Mouse (Mus musculus) forebrain, embryonic 12.5 days (tissue): ENCODE data around the gene Erp29. TPM values are rescaled to one million over a fixed set of nuclear protein-coding genes. Genes with fewer than 3 reads are reported as not detected.
A peak's percentile ranks its signal among the peaks of the same experiment; 100 is the strongest.

Source experiments
- ATAC-seq: fragments of 200-750 bp; cut with Nextera tagmentation; 2 replicates; pipeline ENCODE4 v1.8.0; 2017; ENCODE audit warnings: moderate TSS enrichment; ENCODE audit not compliant: low FRiP score
- H3K27ac ChIP-seq: fragments of 300-500 bp; sonication (generic); 2 replicates; pipeline ENCODE4 v1.5.1; 2016; ENCODE audit warnings: mild to moderate bottlenecking
- H3K27me3 ChIP-seq: fragments of 300-500 bp; sonication (generic); 2 replicates; pipeline ENCODE4 v1.6.1; 2016; ENCODE audit warnings: mild to moderate bottlenecking
- H3K36me3 ChIP-seq: fragments of 300-500 bp; sonication (generic); replicated peaks from 2 replicates; pipeline ENCODE4 v1.6.1; 2016; ENCODE audit warnings: mild to moderate bottlenecking
- H3K4me1 ChIP-seq: fragments of 300-500 bp; sonication (generic); 2 replicates; pipeline ENCODE4 v1.6.1; 2016
- H3K4me2 ChIP-seq: fragments of 300-500 bp; sonication (generic); 2 replicates; pipeline ENCODE4 v1.6.1; 2016; ENCODE audit warnings: mild to moderate bottlenecking, moderate library complexity
- H3K4me3 ChIP-seq: fragments of 300-500 bp; sonication (generic); replicated peaks from 2 replicates; pipeline ENCODE4 v1.5.1; 2016; ENCODE audit warnings: mild to moderate bottlenecking
- H3K9ac ChIP-seq: fragments of 300-500 bp; sonication (generic); 2 replicates; pipeline ENCODE4 v1.6.1; 2016; ENCODE audit warnings: mild to moderate bottlenecking
- H3K9me3 ChIP-seq: fragments of 300-500 bp; sonication (generic); 2 replicates; pipeline ENCODE4 v1.6.1; 2016
- WGBS: fragments of 180-500 bp; shearing (Covaris S2); methylation state at CpG from one replicate; pipeline ENCODE4 v1.1.7; 2016; 5-methylcytosine and 5-hydroxymethylcytosine counted together
- polyA plus RNA-seq: library from polyadenylated mRNA; unstranded; fragments of >200 nt; fragmentation: Nextera tagmentation; extraction: Ambion mirVana; gene quantifications from 2 replicates; pipeline ENCODE4 v1.2.1, GENCODE M21; 2016

The Erp29 gene
- polyA plus RNA-seq, 1 experiment from 2014 or later = 115 TPM

DNA sequence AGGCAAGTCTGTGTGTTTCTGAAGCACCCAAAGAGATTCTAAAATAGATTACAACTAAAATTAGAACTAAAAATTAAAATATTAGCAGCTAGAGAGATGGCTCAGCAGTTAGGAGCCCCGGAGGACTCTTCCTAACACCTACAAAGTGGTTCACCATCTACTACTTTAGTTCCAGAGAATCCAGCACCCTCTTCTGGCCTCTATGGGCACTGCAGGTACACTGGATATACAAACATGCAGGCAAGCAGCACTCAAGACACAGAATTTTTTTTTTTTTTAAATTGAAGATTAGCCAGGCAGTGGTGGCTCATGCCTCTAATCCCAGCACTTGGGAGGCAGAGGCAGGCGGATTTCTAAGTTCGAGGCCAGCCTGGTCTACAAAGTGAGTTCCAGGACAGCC lies 8.8 kb downstream of the Erp29 start:
- no peak overlapping the region for H3K4me3 ChIP-seq
- H3K27me3 ChIP-seq = no peaks in the 10 kb centered on the region
- H3K27ac ChIP-seq = no peak overlapping the region
- H3K9me3 ChIP-seq = 0 out of 2 replicates have a peak, but pooled peaks cover 2% of the 10 kb centered on the region
- peaks cover 94% of the 10 kb centered on the region for H3K36me3 ChIP-seq
- H3K9ac ChIP-seq = no peak overlapping the region
- ATAC-seq = no peak
- no peak overlapping the region for H3K4me2 ChIP-seq
- WGBS = 91% methylated on average over 3 of the region's 3 CpGs
- H3K4me1 ChIP-seq = no peaks in the 10 kb centered on the region

DNA sequence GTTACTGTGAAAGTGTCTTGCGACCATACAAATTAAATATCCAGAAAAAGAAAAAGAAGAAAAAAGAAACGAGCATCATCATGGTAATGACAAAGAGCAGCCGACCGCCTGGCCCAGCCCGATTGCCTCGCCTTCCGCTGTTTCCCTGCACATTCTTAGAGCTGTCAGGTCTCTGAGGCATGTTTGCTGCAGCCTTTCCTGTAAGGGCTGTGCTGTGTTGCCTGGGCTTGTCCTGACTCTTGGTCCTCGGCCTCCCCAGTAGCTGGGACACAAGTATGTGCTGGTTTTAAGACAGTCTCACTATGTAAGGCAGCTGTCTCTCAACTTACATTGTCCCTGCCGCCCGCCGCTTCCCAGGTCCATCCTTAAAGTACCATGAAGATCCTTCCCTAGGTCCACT lies 13.6 kb downstream of the Erp29 start:
- H3K27me3 ChIP-seq = no peaks in the 10 kb centered on the region
- peaks cover 92% of the 10 kb centered on the region for H3K36me3 ChIP-seq
- no peaks in the 10 kb centered on the region for H3K4me1 ChIP-seq
- H3K9me3 ChIP-seq = no peaks in the 10 kb centered on the region
- no peak overlapping the region for H3K4me2 ChIP-seq
- H3K9ac ChIP-seq = no peak overlapping the region
- no peak overlapping the region for H3K4me3 ChIP-seq
- WGBS = 95% methylated on average over 11 of the region's 11 CpGs
- no peak overlapping the region for H3K27ac ChIP-seq
- no peak for ATAC-seq

DNA sequence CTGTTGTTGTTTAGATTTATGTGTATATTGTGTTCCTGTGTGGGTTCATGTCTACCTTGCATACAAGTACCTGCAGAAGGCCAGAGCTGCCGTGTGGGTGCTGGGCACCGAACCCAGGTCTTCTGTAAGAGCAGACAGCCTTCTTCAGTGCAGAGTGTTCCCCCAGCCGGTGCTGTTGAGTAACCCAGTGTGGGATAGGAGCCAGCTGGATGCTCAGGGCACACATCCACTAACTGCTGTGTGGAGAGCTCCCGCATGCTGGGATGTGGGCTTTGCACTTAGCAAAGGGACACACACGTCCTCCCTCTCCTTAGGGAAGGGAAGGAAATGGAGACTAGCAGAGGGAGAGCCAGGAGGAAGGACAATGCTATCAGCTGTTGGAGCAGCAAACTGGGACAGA lies 14.2 kb downstream of the Erp29 start:
- no peak overlapping the region for H3K4me3 ChIP-seq
- no peak overlapping the region for H3K4me2 ChIP-seq
- H3K27ac ChIP-seq = no peak overlapping the region
- peaks cover 92% of the 10 kb centered on the region for H3K36me3 ChIP-seq
- no peak overlapping the region for H3K9ac ChIP-seq
- H3K4me1 ChIP-seq = no peaks in the 10 kb centered on the region
- WGBS = 91% methylated on average over 5 of the region's 5 CpGs
- ATAC-seq = no peak
- H3K27me3 ChIP-seq = no peaks in the 10 kb centered on the region
- H3K9me3 ChIP-seq = no peaks in the 10 kb centered on the region

DNA sequence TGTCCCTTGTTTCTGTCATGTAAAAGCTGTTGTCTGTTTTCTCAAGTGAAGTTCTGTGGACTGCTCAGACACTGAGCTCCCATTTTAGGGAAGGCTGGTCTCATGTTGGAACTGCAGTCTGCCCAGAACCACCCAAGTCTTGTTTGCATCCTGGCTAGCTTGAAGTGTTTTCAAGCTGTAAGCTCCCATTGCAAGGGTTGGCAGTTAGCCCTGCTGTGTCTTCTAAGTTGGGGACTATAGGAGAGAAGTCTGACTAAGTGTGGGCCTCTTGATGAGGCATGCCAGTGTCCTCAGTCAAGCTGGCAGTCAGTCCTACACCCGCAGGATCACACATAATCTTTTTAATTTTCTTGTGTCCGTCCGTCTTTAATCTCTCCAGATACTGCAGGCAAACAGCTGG lies 23.4 kb downstream of the Erp29 start:
- ATAC-seq = no peak
- Histone ChIP-seq H3K4me1 (no peaks in the 10 kb centered on the region), H3K4me3 (no peak overlapping the region), H3K4me2 (no peak overlapping the region), H3K27ac (no peak overlapping the region), H3K27me3 (no peaks in the 10 kb centered on the region), H3K36me3 (peaks cover 98% of the 10 kb centered on the region), H3K9ac (no peak overlapping the region), H3K9me3 (no peaks in the 10 kb centered on the region)
- WGBS = 93% methylated on average over 3 of the region's 3 CpGs

DNA sequence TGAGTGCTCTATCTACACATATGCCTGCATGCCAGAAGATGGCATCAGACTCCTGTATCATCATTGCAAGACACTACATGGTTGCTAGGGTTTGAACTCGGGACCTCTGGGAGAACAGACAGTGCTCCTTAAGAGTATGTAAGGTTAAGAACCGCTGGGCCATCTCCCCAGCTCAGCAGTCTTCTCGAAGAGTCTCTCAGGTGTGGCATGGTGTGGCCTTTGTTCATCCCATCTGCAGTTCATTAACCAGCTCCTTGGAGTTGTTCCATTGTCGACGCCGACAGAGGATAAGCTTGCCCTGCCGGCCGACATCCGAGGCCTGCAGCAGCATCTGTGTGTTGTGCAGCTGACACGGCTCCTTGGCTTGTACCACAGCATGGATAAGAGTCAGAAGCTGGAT lies 29.0 kb downstream of the Erp29 start:
- no peak overlapping the region for H3K27ac ChIP-seq
- H3K9me3 ChIP-seq = no peaks in the 10 kb centered on the region
- no peak overlapping the region for H3K9ac ChIP-seq
- no peaks in the 10 kb centered on the region for H3K27me3 ChIP-seq
- H3K4me3 ChIP-seq = no peak overlapping the region
- ATAC-seq = no peak
- no peaks in the 10 kb centered on the region for H3K4me1 ChIP-seq
- H3K4me2 ChIP-seq = no peak overlapping the region
- H3K36me3 ChIP-seq = peaks cover 98% of the 10 kb centered on the region
- 91% methylated on average over 10 of the region's 10 CpGs for WGBS

DNA sequence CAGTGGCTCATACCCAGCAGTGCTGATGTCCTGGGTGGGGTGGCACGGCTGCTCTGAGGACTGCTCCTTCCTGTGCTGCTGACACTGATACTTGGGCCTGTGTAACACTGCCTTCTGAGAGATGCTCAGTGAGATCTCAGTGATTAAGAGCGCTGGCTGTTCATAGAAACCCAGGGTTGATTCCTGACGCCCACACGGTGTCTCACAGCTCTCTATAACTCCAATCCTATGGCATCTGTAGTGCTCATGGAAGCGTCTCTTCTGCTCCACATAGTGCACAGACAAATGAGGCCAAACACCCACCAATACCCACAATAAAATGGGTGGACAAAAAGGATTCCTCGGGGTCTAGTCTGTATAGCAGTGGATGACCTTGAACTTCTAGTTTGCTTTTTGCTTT lies 29.5 kb downstream of the Erp29 start:
- 92% methylated on average over 6 of the region's 6 CpGs for WGBS
- no peak overlapping the region for H3K27ac ChIP-seq

DNA sequence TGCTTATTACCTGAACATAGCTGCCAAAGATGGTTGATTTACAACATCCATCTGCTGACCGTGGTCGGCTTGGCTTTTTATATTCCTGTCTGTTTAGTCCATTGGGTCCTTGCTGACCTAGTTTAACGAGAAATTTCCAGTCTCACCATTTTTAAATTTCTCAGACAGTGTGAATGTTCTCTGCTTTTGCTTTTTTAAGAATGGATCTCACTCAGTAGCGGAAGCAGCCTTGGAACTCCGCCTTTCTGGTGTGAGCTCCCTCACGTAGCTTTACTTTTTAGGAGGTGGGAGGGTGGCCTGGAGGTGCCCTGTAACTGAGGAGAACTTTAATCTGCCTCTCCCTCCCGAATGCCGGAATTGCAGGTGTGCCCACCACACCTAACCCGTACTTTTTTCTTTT lies 31.6 kb downstream of the Erp29 start:
- ATAC-seq = no peak
- H3K27ac ChIP-seq = no peak overlapping the region
- WGBS = 92% methylated on average over 9 of the region's 9 CpGs
- no peak overlapping the region for H3K4me3 ChIP-seq
- no peaks in the 10 kb centered on the region for H3K27me3 ChIP-seq
- no peaks in the 10 kb centered on the region for H3K9me3 ChIP-seq
- H3K4me1 ChIP-seq = no peaks in the 10 kb centered on the region
- no peak overlapping the region for H3K4me2 ChIP-seq
- peaks cover 98% of the 10 kb centered on the region for H3K36me3 ChIP-seq
- no peak overlapping the region for H3K9ac ChIP-seq

More for the DNA sequence above, 29.5 kb downstream of the Erp29 start:
- Histone ChIP-seq H3K4me1 (no peaks in the 10 kb centered on the region), H3K9me3 (no peaks in the 10 kb centered on the region), H3K4me2 (no peak overlapping the region), H3K4me3 (no peak overlapping the region), H3K9ac (no peak overlapping the region), H3K27me3 (no peaks in the 10 kb centered on the region), H3K36me3 (peaks cover 98% of the 10 kb centered on the region)
- no peak for ATAC-seq

DNA sequence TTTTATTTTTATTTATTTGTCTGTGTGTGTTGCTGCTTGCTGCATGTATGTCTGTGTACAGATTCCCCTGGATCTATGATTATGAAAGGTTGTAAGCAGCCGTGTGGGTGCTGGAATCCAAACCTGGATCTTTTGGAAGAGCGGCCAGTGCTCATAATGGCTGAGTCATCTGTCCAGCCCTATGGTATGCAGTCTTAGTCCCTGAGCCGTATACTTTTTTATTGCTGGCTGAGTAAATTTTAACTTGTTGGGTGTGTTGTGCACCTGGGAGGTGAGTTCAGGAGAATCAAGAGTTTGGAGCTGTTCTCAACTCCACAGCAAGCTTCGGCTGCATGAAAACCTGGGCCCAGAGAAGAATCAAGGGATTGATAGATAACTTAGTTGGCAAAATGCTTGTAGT lies 41.3 kb downstream of the Erp29 start:
- H3K9me3 ChIP-seq = no peaks in the 10 kb centered on the region
- no peak overlapping the region for H3K4me2 ChIP-seq
- 93% methylated on average over 4 of the region's 4 CpGs for WGBS
- H3K9ac ChIP-seq = no peak overlapping the region
- H3K4me1 ChIP-seq = no peaks in the 10 kb centered on the region
- H3K36me3 ChIP-seq = peaks cover 70% of the 10 kb centered on the region
- no peak for ATAC-seq
- H3K27ac ChIP-seq = no peak overlapping the region
- H3K27me3 ChIP-seq = no peaks in the 10 kb centered on the region
- H3K4me3 ChIP-seq = no peak overlapping the region

DNA sequence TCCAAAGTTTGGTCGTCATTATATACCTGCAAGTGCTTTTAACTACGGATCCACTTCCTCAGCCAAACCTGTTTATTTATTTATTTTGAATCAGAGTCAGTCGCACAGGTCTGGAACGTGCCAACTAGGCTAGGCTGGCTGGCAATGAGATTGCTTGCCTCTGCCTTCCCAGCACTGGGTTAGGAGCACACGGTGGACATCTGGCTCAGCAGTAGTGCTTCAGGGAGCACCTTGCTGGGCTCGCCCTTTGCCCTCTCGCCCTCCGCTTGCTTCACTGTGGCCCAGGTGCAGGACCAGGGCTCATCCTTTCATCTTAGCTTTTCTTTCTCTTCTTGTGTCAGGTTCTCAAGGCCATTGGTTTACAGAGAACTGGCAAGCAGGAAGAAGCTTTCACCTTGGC lies 44.5 kb downstream of the Erp29 start:
- WGBS = 95% methylated on average over 8 of the region's 8 CpGs
- ATAC-seq = no peak
- H3K36me3 ChIP-seq = peaks cover 51% of the 10 kb centered on the region

DNA sequence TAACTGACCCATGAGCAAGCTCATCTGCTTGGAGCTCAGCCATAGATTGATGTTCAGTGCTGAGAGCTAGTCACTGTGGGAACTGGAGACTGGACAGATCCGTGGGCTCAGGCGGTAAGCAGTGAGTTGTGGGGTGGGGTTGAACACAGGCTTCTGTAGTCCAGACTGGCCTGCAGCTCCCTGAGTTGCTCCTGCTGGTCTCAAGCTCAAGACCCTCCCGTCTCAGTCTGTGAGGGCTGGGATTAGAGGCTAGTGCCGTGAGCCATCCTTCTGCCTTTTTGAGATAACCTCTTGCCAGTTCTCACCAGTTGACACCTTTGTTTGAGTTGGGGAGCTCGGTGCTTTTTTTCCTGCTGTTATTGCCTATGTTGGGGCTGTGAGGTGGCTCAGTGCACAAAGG lies 51.5 kb downstream of the Erp29 start:
- Histone ChIP-seq H3K4me3 (no peak overlapping the region), H3K4me2 (no peak overlapping the region), H3K27ac (no peak overlapping the region), H3K9me3 (no peaks in the 10 kb centered on the region), H3K4me1 (peaks cover 17% of the 10 kb centered on the region), H3K27me3 (no peaks in the 10 kb centered on the region), H3K36me3 (peaks cover 17% of the 10 kb centered on the region), H3K9ac (no peak overlapping the region)
- no peak for ATAC-seq
- 82% methylated on average over 5 of the region's 5 CpGs for WGBS

More for the DNA sequence above, 44.5 kb downstream of the Erp29 start:
- H3K4me2 ChIP-seq = no peak overlapping the region
- no peaks in the 10 kb centered on the region for H3K9me3 ChIP-seq
- no peaks in the 10 kb centered on the region for H3K4me1 ChIP-seq
- H3K9ac ChIP-seq = no peak overlapping the region
- H3K27ac ChIP-seq = no peak overlapping the region
- no peak overlapping the region for H3K4me3 ChIP-seq
- no peaks in the 10 kb centered on the region for H3K27me3 ChIP-seq

DNA sequence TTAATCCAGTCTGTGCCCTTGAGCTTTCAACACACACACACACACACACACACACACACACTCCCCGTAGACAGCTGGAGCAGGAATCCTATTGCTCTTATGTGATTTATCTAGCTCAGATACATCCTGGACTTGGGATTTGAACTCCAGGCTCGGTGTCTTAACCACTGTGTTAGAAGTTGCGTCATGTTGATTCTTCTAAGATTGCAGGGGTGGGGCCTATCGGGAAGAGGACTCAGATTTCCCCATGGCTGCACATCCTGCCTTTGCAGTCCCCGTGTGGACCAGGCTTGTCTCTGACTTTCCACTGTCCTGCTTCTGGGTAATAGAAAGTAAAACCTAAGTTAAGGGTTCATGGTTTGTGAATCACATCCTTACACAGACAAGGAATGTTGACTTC lies 52.2 kb downstream of the Erp29 start:
- Histone ChIP-seq H3K27ac (no peak overlapping the region), H3K27me3 (no peaks in the 10 kb centered on the region), H3K4me2 (no peak overlapping the region), H3K4me3 (no peak overlapping the region), H3K9ac (no peak overlapping the region), H3K9me3 (no peaks in the 10 kb centered on the region), H3K36me3 (peaks cover 14% of the 10 kb centered on the region; the same call in 1 of the 2 replicates), H3K4me1 (peaks cover 17% of the 10 kb centered on the region)
- WGBS = 81% methylated on average over 5 of the region's 5 CpGs
- ATAC-seq = no peak

DNA sequence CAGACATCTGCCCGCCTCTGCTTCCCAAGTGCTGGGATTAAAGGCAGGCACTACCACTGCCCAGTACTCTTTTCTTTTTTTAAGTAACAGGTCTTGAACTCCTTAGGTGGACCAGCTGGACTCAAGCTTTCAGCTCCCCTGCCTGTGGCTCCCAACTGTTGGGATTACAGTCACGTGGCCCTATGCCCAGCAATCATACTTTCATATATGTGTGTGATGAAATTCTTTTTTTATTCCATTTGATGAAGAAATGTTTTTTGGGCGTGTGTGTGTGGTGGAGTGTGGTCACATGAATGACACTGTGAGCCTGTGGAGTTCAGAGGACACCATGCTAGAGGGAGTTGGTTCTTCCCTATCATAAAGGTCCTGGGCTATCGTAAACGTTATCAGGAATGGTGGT lies 52.8 kb downstream of the Erp29 start:
- ATAC-seq = no peak

DNA sequence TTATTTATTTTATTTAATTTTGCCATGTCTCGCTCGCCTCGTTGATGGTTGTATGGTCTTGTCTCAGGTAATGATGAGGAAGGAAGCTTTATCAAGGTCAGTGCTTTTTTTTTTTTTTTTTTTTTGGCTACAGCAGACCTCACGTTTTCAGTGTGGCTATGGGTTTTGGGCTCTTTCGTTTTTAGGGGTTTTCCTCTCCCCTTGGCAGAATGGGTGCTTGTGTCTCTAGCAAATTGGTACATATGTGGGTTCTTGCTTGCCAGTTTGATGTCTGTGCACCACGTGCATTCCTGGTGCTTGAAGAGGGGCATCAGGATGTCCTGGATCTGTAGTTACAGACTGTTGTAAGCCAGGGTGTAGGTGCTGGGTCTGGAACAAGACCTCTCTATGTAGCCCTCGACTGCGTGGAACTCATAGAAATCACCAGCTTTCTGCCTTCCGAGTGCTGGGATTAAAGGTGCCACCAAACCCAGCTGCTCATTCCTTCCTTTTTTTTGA lies 53.3 kb downstream of the Erp29 start:
- Histone ChIP-seq H3K36me3 (peaks cover 13% of the 10 kb centered on the region; the same call in 1 of the 2 replicates), H3K27me3 (no peaks in the 10 kb centered on the region), H3K4me2 (peak overlapping the region; percentile 95), H3K27ac (no peak overlapping the region), H3K9me3 (no peaks in the 10 kb centered on the region), H3K4me1 (peaks cover 17% of the 10 kb centered on the region), H3K9ac (peak overlapping the region; percentile 92), H3K4me3 (peak overlapping the region; percentile 98)
- 66% methylated on average over 9 of the region's 9 CpGs for WGBS
- ATAC-seq = no peak

More for the DNA sequence above, 52.8 kb downstream of the Erp29 start:
- H3K27me3 ChIP-seq = no peaks in the 10 kb centered on the region
- peaks cover 14% of the 10 kb centered on the region; the same call in 1 of the 2 replicates for H3K36me3 ChIP-seq
- H3K27ac ChIP-seq = no peak overlapping the region
- peak overlapping the region; percentile 98; the same call in 1 of the 2 replicates for H3K4me3 ChIP-seq
- no peaks in the 10 kb centered on the region for H3K9me3 ChIP-seq
- H3K4me1 ChIP-seq = peaks cover 17% of the 10 kb centered on the region
- H3K4me2 ChIP-seq = peak overlapping the region; percentile 95; the same call in 1 of the 2 replicates
- 0 out of 2 replicates have a peak overlapping the region, but pooled peaks have one; percentile 92 for H3K9ac ChIP-seq
- WGBS = 88% methylated on average over 5 of the region's 5 CpGs
